Mouse (Mus musculus) midbrain, postnatal 0 days (tissue): Measurements from ENCODE around the gene Tnrc6a. TPM values are rescaled to one million over a fixed set of nuclear protein-coding genes. Genes with fewer than 3 reads are reported as not detected.

Experiments used
- ATAC-seq: fragments of 200-750 bp; cut with Nextera tagmentation; 2 replicates; pipeline ENCODE4 v1.8.0; 2017; ENCODE audit warnings: moderate number of reproducible peaks, mild to moderate bottlenecking, moderate TSS enrichment, moderate library complexity; ENCODE audit not compliant: low FRiP score
- DNase-seq: peaks from one replicate; pipeline ENCODE4 v3.0.0-alpha.2; 2015; ENCODE audit warnings: low spot score
- H3K27ac ChIP-seq: fragments of 300-500 bp; sonication (generic); 2 replicates; pipeline ENCODE4 v1.5.1; 2014; ENCODE audit warnings: low read depth, mild to moderate bottlenecking, low read length, mixed read lengths
- H3K27me3 ChIP-seq: fragments of 300-500 bp; sonication (generic); 2 replicates; pipeline ENCODE4 v1.6.1; 2014; ENCODE audit warnings: low read length, control low read depth, mixed read lengths; ENCODE audit not compliant: insufficient read depth
- H3K36me3 ChIP-seq: fragments of 300-500 bp; sonication (generic); 2 replicates; pipeline ENCODE4 v1.6.1; 2014; ENCODE audit warnings: low read length, control low read depth, mixed read lengths; ENCODE audit not compliant: insufficient read depth
- H3K4me1 ChIP-seq: fragments of 300-500 bp; sonication (generic); 2 replicates; pipeline ENCODE4 v1.6.1; 2014; ENCODE audit warnings: mild to moderate bottlenecking, control low read depth, antibody characterized with exemption, low read length, mixed read lengths; ENCODE audit not compliant: insufficient read depth
- H3K4me2 ChIP-seq: fragments of 300-500 bp; sonication (generic); 2 replicates; pipeline ENCODE4 v1.6.1; 2014; ENCODE audit warnings: low read depth, mild to moderate bottlenecking, low read length, mixed read lengths; ENCODE audit not compliant: poor library complexity, severe bottlenecking
- H3K4me3 ChIP-seq: fragments of 300-500 bp; sonication (generic); 2 replicates; pipeline ENCODE4 v1.5.1; 2014; ENCODE audit warnings: low read depth, mild to moderate bottlenecking, low read length, moderate library complexity
- H3K9ac ChIP-seq: fragments of 300-500 bp; sonication (generic); replicated peaks from 2 replicates; pipeline ENCODE4 v1.6.1; 2014; ENCODE audit warnings: mild to moderate bottlenecking, low read length, moderate library complexity, mixed read lengths; ENCODE audit not compliant: poor library complexity, severe bottlenecking
- H3K9me3 ChIP-seq: fragments of 300-500 bp; sonication (generic); 2 replicates; pipeline ENCODE4 v1.6.1; 2016; ENCODE audit warnings: low read length, control low read depth
- CTCF ChIP-seq: IDR thresholded peaks from 2 replicates; pipeline ENCODE4 v1.5.1; 2016; ENCODE audit warnings: antibody characterized with exemption, mild to moderate bottlenecking
- WGBS: fragments of 180-500 bp; shearing (Covaris S2); extraction: QIAGEN DNeasy Blood & Tissue Kit; methylation state at CpG from one replicate; pipeline ENCODE4 v1.1.7; 2014; 5-methylcytosine and 5-hydroxymethylcytosine counted together
- polyA plus RNA-seq: library from polyadenylated mRNA; unstranded; fragments of >200 nt; fragmentation: Nextera tagmentation; extraction: Ambion mirVana; gene quantifications from 2 replicates; pipeline ENCODE4 v1.2.1, GENCODE M21; 2015
- total RNA-seq: library from RNA; depleted of rRNA; stranded (reverse); fragments of >200 nt; gene quantifications from 2 replicates; pipeline ENCODE4 v1.2.3, GENCODE M21; 2014

Tnrc6a gene
- total and polyA plus RNA-seq, 2 experiments from 2014 or later, result 53.2 to 73.9 TPM

GRCm38 (mm10) chr7:123172101-123172500, 48.4 kb downstream of the Tnrc6a start:
- no peaks in the 10 kb centered on the region for H3K27me3 ChIP-seq
- H3K4me2 ChIP-seq, result no peak overlapping the region
- no peak overlapping the region for H3K4me3 ChIP-seq
- no peak for TF ChIP-seq CTCF
- no peak for DNase-seq
- H3K27ac ChIP-seq, result no peak overlapping the region
- H3K9ac ChIP-seq, result no peak overlapping the region
- no peaks in the 10 kb centered on the region for H3K4me1 ChIP-seq
- H3K36me3 ChIP-seq, result peaks cover 54% of the 10 kb centered on the region
- H3K9me3 ChIP-seq, result no peaks in the 10 kb centered on the region
- no peak for ATAC-seq
- WGBS, result 89% methylated on average over 5 of the region's 5 CpGs

DNA sequence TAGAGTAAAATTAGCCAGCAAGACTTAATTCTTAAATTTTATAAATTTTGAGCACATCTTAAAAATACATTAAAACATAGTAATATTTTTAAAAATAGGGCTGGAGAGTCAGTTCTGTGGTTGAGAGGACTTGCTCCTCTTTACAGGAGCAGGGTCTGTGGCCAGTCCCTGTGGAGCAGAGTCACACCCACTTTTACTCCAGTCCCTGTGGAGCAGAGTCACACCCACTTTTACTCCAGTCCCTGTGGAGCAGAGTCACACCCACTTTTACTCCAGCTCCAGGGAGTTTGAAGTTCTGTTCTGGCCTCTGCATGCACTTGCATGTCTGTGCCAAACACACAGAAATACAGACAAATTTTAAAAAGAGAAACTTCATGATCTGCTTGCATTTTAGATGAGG, 53.5 kb downstream of the Tnrc6a start:
- Histone ChIP-seq H3K9ac (no peak overlapping the region), H3K27me3 (no peaks in the 10 kb centered on the region), H3K27ac (no peak overlapping the region), H3K9me3 (no peaks in the 10 kb centered on the region), H3K36me3 (peaks cover 64% of the 10 kb centered on the region), H3K4me2 (no peak overlapping the region), H3K4me1 (no peaks in the 10 kb centered on the region), H3K4me3 (no peak overlapping the region)
- no peak for DNase-seq
- no peak for TF ChIP-seq CTCF
- no peak for ATAC-seq

DNA sequence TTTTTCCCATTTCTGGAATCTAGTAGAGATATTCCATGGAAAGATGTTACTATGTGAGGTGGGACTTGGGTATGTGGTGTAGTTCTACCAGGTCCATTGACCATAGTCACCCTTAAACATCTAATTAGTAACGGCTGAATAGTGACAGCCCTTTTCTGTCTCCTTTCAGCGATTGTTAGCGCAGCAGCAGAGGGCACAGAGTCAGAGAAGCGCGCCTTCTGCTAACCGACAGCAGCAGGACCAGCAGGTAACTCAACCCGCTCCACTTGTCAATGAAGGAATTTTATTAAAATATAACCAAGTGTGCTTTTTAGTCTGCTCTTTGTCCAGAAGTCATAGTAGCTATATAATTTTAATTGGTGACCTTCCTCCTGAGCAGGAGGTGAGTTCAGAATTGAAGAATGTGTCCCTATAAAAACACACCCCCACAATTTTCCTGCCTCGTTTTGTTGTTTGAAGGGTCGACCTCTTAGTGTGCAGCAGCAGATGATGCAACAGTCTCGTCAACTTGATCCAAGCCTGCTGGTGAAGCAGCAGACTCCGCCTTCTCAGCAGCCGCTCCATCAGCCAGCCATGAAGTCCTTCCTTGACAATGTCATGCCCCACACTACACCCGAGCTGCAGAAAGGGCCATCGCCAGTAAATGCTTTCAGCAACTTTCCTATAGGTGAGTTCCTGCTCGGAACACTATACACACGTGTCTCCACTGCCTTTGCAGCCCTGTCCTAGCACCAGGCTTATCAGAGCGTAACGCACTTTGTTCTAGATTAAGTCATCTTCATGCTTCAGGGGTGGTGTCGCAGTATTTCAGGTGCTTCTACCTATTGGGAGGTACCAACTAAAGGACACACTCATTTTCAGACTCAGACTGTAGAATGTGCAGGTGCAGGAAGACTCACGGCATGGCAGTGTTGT, 58.4 kb downstream of the Tnrc6a start:
- ATAC-seq (no peak), DNase-seq (no peak)
- H3K36me3 ChIP-seq, result peaks cover 65% of the 10 kb centered on the region

DNA sequence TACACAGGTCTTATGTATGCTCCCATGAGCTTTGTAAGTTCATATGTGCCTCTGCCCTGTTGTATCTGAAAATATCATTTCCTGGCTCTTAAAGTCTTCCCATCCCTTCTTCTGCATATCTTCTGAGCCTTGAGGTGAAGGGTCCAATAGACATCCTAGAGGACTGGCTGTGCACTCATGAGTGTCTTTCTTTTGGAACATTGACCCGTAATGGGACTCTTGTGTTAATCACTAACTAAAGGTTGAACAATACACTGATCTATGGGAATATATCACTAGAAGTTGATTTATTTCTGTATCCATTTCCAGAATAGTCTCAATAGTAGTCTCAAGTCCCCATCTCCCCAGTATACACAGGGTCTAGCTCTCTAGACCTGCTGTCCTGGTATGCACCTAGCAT, 61.2 kb downstream of the Tnrc6a start:
- H3K36me3 ChIP-seq, result peaks cover 74% of the 10 kb centered on the region
- H3K4me3 ChIP-seq, result no peak overlapping the region
- H3K9me3 ChIP-seq, result no peaks in the 10 kb centered on the region
- H3K4me1 ChIP-seq, result no peaks in the 10 kb centered on the region
- TF ChIP-seq CTCF, result no peak
- H3K27ac ChIP-seq, result no peak overlapping the region
- no peak for DNase-seq
- WGBS, result 96% methylated on average over 1 of the region's 1 CpGs
- no peak for ATAC-seq
- H3K9ac ChIP-seq, result no peak overlapping the region
- no peak overlapping the region for H3K4me2 ChIP-seq
- no peaks in the 10 kb centered on the region for H3K27me3 ChIP-seq

More for the DNA sequence above, 58.4 kb downstream of the Tnrc6a start:
- 84% methylated on average over 20 of the region's 20 CpGs for WGBS
- no peak for TF ChIP-seq CTCF
- Histone ChIP-seq H3K4me3 (no peak overlapping the region), H3K4me2 (no peak overlapping the region), H3K9me3 (no peaks in the 10 kb centered on the region), H3K4me1 (no peaks in the 10 kb centered on the region), H3K27ac (no peak overlapping the region), H3K9ac (no peak overlapping the region), H3K27me3 (no peaks in the 10 kb centered on the region)

- TF ChIP-seq CTCF, result no peak
- Histone ChIP-seq H3K36me3 (peaks cover 72% of the 10 kb centered on the region), H3K4me1 (no peaks in the 10 kb centered on the region), H3K4me2 (no peak overlapping the region), H3K27ac (no peak overlapping the region), H3K9ac (no peak overlapping the region), H3K9me3 (no peaks in the 10 kb centered on the region), H3K27me3 (no peaks in the 10 kb centered on the region), H3K4me3 (no peak overlapping the region)
- no peak for ATAC-seq
- DNase-seq, result no peak
- 90% methylated on average over 6 of the region's 6 CpGs for WGBS
Measured at GRCm38 (mm10) chr7:123186463-123186862, 62.8 kb downstream of the Tnrc6a start.

DNA sequence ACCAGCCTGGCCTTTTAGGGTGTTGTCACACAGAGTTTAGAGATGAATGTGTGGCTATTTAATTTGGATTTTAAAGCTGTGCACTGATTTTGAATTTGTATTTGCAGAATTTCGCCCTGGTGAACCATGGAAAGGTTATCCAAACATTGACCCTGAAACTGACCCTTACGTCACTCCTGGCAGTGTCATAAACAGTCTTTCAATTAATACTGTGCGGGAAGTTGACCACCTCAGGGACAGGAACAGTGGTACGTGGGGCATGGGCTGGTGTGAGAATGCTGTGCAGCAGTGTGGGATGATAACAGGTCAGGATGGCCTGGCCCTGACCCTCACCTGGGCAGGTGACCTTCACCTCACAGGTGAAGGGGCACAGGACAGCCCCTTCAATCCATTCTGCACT, 63.6 kb downstream of the Tnrc6a start:
- no peak overlapping the region for H3K9ac ChIP-seq
- 92% methylated on average over 4 of the region's 4 CpGs for WGBS
- H3K9me3 ChIP-seq, result no peaks in the 10 kb centered on the region
- no peak overlapping the region for H3K27ac ChIP-seq
- no peak overlapping the region for H3K4me3 ChIP-seq
- H3K4me1 ChIP-seq, result no peaks in the 10 kb centered on the region
- H3K36me3 ChIP-seq, result peaks cover 73% of the 10 kb centered on the region
- H3K27me3 ChIP-seq, result no peaks in the 10 kb centered on the region
- ATAC-seq (no peak), DNase-seq (no peak)
- H3K4me2 ChIP-seq, result no peak overlapping the region
- TF ChIP-seq CTCF, result no peak
